Mouse (Mus musculus) monocyte, adult 5-6 weeks (primary cell): ENCODE measurements around the gene Ankrd2. TPM values are rescaled to one million over a fixed set of nuclear protein-coding genes. Genes with fewer than 3 reads are reported as not detected.

Experiments used
- ATAC-seq: fragments of 153-309, 156-312 bp; replicated peaks from 2 replicates; pipeline ENCODE4 v1.8.0; 2017; ENCODE audit warnings: mild to moderate bottlenecking; ENCODE audit not compliant: low TSS enrichment, insufficient number of reproducible peaks, severe bottlenecking, poor library complexity, low FRiP score
- total RNA-seq: library from RNA; stranded (forward); fragments of 200-1000, 200-491, 200-594 nt; gene quantifications from 3 replicates; pipeline ENCODE4 v1.2.3, GENCODE M21; 2017

Ankrd2 gene
- total RNA-seq, 1 experiment from 2014 or later = not detected

DNA sequence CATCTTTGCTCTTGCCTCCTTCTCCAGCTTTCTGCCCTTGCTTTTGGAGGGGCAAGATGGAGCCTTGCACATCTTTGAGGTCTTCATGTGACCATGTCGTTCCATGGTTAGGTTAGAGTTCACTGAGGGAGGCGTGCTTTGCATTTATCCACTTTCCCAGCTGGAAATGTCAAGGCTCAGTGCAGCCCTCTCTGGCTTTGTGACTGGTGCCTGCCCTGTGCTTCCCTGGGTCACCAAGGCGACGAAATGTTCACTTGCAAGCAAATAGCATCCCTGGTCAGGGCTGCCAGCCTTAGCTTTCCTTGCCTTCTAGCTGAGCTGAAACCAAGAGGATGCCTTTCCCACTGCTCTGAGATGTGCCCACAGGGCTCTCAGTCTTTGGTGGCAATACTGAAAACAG, 25.4 kb upstream of the Ankrd2 start:
- no peak for ATAC-seq

GRCm38 (mm10) chr19:42011123-42011522, 24.7 kb upstream of the Ankrd2 start:
- ATAC-seq = no peak

DNA sequence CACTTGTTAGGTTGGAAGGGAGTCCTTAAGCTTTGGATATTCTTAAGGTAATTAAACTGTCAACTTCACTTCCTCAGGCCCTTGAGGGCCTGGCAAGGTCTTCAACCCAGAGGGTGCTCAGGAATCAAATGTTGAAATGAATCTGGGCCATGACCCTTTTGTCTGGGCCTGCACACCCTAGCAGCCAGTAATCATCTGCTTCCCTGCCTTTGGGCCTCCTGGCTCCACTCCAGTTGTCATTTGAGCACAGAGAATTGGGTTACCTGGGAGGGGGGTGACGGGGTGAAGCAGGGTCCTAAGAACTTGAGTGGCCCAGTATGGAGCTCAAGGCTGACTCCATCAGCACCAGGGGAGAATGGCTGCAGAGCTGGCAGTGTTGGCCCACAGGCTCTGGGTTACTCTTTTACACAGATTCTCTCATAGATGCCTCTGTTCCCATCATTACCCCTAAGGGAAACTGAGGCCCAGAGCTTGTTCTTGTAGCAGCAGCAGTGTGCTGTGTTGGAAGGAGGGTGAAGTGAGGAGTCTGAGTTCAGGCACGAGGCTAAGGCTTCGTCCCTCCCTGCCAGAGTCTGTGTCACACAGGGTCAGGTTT, 21.5 kb upstream of the Ankrd2 start:
- no peak for ATAC-seq

GRCm38 (mm10) chr19:42015001-42015400, 20.8 kb upstream of the Ankrd2 start:
- ATAC-seq = no peak

DNA sequence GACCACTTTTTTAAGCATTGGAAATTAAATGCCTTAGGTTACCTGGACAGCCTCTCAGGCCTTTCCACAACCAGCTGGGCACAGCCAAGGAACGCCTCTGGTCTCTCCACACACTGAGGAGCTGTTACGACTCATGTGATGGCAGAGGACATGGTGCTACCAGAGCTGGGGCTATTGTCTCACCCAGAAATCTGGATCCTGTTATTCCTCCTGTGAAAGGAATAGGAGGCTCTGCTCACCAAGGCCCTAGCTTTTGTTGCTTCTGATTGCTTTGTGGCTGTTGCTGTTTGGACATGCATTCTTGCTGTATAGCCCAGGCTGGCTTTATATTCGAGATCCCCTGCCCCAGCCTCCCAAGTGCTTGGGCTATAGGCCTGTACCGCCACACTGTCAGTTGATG, 19.5 kb upstream of the Ankrd2 start:
- ATAC-seq = no peak

GRCm38 (mm10) chr19:42016840-42017239, 19.0 kb upstream of the Ankrd2 start:
- no peak for ATAC-seq

DNA sequence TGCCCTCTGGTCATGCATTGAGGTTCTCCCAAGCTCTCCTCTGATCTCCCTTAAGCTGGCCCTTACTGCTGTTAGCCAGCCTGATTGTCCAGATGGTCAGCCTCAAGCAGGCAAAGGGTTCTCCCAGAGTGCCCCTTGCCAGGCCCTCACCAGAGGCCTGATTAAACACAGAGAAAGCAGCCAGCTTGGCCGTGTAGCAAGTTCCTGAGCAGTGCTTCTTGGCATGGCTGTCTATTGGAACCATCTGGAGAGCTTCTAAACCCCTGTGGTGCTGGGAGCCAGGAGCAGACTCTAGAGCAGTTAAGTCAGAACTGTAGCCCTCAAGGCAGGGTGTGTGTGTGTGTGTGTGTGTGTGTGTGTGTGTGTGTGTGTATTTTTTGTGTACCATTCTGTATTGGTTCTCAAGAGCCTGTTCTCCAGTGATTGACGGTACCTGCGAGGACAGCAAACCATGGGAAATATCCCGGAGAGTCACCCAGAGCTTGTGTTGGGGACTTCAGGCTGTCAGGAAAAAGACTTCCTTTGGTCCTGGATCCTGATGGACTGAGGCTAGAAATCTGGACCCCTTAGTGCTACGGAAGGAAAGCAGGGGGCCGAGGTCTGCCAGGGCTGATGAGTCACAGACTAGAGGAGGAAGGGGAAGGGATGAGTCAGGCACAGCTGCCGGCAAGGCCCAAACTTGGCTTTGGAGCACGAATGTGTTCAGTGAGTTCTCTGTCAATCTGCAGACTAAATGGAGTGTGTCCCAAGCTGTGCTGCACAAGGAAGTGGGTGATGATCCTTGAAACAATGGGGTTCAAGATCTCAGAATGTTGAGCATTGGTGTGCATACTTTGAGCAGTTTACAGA, 18.2 kb upstream of the Ankrd2 start:
- ATAC-seq = 0 out of 2 replicates have a peak, but pooled peaks have one; percentile 36

DNA sequence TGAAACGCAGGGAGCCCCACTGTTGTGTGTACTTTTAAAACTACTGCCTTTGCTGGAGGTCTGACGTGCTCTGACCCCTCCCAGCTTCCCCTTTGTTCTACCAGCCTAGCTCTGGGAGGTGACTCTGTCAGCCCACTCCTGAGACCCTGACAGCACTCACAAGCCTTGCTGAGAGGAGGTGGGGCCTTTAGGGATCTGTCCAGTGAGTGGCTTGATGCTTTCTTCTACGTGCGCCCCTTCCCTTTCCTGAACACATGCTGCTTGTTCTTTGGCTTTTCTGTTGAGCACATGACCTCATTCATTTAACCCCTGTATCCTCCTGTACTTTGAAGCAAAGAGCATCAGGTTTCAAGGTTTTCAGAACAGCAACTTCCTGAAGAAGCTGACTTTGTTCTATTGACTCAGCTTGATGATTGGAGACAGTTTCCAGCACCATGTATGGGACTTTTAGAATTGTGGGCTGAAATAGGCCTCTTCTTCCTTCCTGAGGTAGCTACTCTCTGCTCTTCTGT, 16.7 kb upstream of the Ankrd2 start:
- ATAC-seq = no peak

- ATAC-seq = no peak
Observed at GRCm38 (mm10) chr19:42021681-42022541, 13.9 kb upstream of the Ankrd2 start.

DNA sequence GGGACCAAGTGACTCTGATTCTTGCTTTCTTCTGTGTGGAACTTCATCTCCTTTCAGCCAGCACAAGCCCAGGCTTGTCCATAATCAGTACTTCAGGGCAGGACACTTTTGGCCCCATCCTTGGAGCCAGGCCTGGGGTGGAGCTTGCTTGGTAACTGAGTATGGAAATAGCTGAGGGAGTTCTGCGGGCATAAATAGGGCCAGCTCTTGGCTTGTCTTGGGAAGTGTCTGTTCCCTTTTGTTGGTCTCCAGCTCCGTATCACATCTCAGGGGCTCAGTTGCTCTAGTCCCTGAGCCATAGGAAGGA, 13.3 kb upstream of the Ankrd2 start:
- no peak for ATAC-seq

DNA sequence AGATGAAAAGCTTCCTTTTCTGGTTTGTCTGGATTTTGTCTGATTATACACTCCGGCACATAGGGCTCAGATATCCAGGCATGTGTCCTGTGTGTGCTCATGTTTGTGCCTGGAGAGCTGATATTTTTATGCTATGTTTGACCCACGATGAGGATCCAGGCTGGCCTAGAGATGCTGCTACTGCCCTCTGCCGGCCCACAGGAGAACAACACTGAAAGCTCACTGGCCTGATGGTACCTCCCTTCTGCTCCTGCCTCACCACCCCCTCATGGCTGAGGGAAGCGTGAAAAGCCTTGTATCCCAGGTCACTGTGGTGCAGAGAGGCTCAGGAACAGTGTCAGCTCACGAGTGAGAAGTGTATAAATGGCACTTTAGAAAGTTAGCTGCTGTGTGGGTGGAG, 9.6 kb upstream of the Ankrd2 start:
- peak; percentile 94 for ATAC-seq

DNA sequence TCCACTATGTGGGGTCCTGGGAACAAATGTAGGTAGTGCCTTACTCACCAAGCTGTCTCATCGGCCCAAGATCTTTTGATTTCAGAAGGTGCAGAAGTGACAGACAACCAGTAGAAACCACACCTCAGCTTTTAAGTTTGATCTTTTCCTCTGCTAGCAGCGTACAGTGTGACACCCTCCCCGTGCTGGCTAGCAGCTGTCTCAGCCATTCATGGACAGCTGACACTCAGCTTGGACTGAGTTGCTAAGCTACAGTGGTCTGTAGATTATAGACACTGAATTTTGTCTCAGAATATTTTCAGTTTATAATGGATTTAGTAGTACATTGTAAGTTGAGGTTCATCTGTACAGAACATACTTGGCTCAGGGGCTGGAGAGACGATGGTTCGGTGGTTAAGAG, 4.7 kb upstream of the Ankrd2 start:
- no peak for ATAC-seq

DNA sequence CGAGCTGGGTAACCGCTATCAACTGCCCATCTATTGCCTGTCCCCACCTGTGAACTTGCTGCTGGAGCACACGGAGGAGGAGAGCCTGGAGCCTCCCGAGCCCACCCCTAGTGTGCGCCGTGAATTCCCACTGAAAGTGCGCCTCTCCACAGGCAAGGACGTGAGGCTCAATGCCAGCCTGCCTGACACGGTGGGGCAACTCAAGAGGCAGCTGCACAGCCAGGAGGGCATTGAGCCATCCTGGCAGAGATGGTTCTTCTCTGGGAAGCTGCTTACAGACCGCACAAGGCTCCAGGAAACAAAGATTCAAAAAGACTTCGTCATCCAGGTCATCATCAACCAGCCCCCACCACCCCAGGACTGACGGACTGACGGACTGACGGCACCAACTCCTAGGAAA, 2.2 kb upstream of the Ankrd2 start:
- ATAC-seq = no peak

DNA sequence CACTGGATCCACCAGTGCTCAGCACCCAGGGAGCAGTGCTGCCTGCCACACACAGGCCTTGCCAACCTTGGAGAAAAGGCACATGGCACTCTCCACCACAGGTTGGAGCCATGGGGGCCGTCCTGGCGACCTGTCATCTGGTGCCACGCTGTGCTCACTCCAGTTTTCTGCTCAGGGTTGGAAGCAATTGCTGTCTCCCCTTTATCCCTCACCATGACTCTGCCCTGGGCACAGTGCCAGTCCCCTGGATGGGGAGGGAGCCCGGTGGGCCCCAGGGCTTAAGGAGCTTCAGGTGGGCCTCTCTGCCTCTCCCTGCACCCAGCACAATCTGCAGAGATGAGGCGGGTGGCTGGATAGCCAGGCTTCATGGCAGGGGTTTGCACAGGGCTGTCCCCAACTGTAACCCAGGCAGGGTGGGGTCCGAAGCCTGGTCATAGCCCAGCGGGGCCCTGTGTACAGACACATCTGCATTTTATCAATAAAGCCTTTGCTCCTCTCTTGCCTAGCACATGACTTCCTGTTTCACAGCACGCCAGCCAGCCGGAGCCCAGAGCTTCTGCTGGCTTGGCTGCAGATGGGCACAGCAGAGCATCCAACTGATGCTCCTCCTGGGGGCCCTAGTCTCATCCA, 1.5 kb upstream of the Ankrd2 start:
- ATAC-seq = no peak

GRCm38 (mm10) chr19:42034881-42035455, 832 bp upstream of the Ankrd2 start:
- no peak for ATAC-seq

GRCm38 (mm10) chr19:42036357-42036756, 557 bp downstream of the Ankrd2 start:
- ATAC-seq = no peak

GRCm38 (mm10) chr19:42037167-42037702, 1.4 kb downstream of the Ankrd2 start:
- no peak for ATAC-seq

DNA sequence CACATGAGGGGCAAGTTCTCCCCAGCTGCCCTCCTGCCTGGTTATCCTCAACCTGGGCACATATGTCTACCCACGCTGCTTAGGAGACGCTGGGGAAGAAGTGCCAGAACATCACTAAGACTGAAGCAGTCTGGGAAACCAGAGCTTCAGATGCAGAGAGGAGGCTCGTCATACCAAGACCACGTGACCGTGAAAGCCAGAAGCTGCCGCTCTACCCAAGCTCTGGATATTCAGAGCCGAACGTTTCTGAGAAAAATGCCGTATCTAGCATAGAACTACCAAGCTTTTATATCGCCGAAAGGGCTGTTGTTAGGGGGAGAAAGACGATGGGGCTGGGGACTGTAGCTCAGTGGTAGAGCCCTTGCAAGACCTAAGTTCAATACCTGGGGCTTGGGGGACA, 2.5 kb downstream of the Ankrd2 start:
- no peak for ATAC-seq
